Mouse (Mus musculus) CH12.LX (cell line): ENCODE data around the gene Il27ra.

Experiments
- CTCF ChIP-seq, 2 experiments: IDR thresholded peaks in 1 of 2; conservative IDR thresholded peaks in 1 of 2; 2 replicates each; pipeline ENCODE4 v1.5.1; 2011 to 2012; ENCODE audit warnings: low read depth in 2 of 2, low read length in 2 of 2, improper control_type of control experiment in 1 of 2, inconsistent platforms in 1 of 2, mild to moderate bottlenecking in 1 of 2, moderate library complexity in 1 of 2
- MYC ChIP-seq: IDR thresholded peaks from 2 replicates; pipeline ENCODE4 v1.6.1; 2011; ENCODE audit warnings: low read depth, mild to moderate bottlenecking, improper control_type of control experiment, low read length
- POLR2A ChIP-seq: IDR thresholded peaks from 2 replicates; pipeline ENCODE4 v1.6.1; 2011; ENCODE audit warnings: low read depth, mild to moderate bottlenecking, improper control_type of control experiment, low read length

GRCm38 (mm10) chr8:83999825-84000224 is 42.6 kb downstream of the Il27ra start:
- TF ChIP-seq POLR2A (no peak), MYC (no peak), CTCF (conservative IDR thresholded peaks at IDR 0.05 in 1 of 2, IDR thresholded peaks at IDR 0.05 in 1 of 2; ENCODE audit: low read depth in 2 of 2, low read length in 2 of 2) (no peak)
